Mouse (Mus musculus) hindbrain, embryonic 11.5 days (tissue): ENCODE results near the gene Klhl41. TPM values are rescaled to one million over a fixed set of nuclear protein-coding genes. Genes with fewer than 3 reads are reported as not detected.
"Not testable (repeated sequence)": the region's sequence is repeated elsewhere in the genome, so short reads cannot be mapped to it uniquely, and the experiment has no call there.

ENCODE experiments used
- ATAC-seq: fragments of 200-750 bp; cut with Nextera tagmentation; 2 replicates; pipeline ENCODE4 v1.8.0; 2017; ENCODE audit warnings: mild to moderate bottlenecking, moderate TSS enrichment, moderate library complexity; ENCODE audit not compliant: low FRiP score
- DNase-seq: peaks from one replicate; pipeline ENCODE4 v3.0.0-alpha.2; 2015; ENCODE audit warnings: low spot score
- H3K27ac ChIP-seq: fragments of 300-500 bp; sonication (generic); 2 replicates; pipeline ENCODE4 v1.5.1; 2014; ENCODE audit warnings: mild to moderate bottlenecking, low read depth, low read length
- H3K27me3 ChIP-seq: fragments of 300-500 bp; sonication (generic); 2 replicates; pipeline ENCODE4 v1.6.1; 2014; ENCODE audit warnings: mild to moderate bottlenecking, low read length, moderate library complexity, mixed read lengths; ENCODE audit not compliant: control insufficient read depth, insufficient read depth
- H3K36me3 ChIP-seq: fragments of 300-500 bp; sonication (generic); 2 replicates; pipeline ENCODE4 v1.6.1; 2014; ENCODE audit warnings: mild to moderate bottlenecking, low read length, moderate library complexity, mixed read lengths; ENCODE audit not compliant: control insufficient read depth, insufficient read depth
- H3K4me1 ChIP-seq: fragments of 300-500 bp; sonication (generic); replicated peaks from 2 replicates; pipeline ENCODE4 v1.6.1; 2014; ENCODE audit warnings: low read length, mixed read lengths; ENCODE audit not compliant: control insufficient read depth, insufficient read depth
- H3K4me2 ChIP-seq: fragments of 300-500 bp; sonication (generic); replicated peaks from 2 replicates; pipeline ENCODE4 v1.6.1; 2014; ENCODE audit warnings: mild to moderate bottlenecking, low read depth, low read length
- H3K4me3 ChIP-seq: fragments of 300-500 bp; sonication (generic); 2 replicates; pipeline ENCODE4 v1.5.1; 2014; ENCODE audit warnings: low read depth, low read length
- H3K9ac ChIP-seq: fragments of 300-500 bp; sonication (generic); 2 replicates; pipeline ENCODE4 v1.6.1; 2014; ENCODE audit warnings: low read depth, low read length
- H3K9me3 ChIP-seq: fragments of 300-500 bp; sonication (generic); 2 replicates; pipeline ENCODE4 v1.6.1; 2016; ENCODE audit warnings: low read length; ENCODE audit not compliant: control insufficient read depth
- WGBS: fragments of 180-500 bp; shearing (Covaris S2); extraction: QIAGEN DNeasy Blood & Tissue Kit; methylation state at CpG from one replicate; pipeline ENCODE4 v1.1.7; 2014; 5-methylcytosine and 5-hydroxymethylcytosine counted together
- polyA plus RNA-seq: library from polyadenylated mRNA; unstranded; fragments of >200 nt; fragmentation: Nextera tagmentation; extraction: Ambion mirVana; gene quantifications from 2 replicates; pipeline ENCODE4 v1.2.1, GENCODE M21; 2014

The Klhl41 gene
- polyA plus RNA-seq, 1 experiment from 2014 or later = 0.82 TPM

DNA sequence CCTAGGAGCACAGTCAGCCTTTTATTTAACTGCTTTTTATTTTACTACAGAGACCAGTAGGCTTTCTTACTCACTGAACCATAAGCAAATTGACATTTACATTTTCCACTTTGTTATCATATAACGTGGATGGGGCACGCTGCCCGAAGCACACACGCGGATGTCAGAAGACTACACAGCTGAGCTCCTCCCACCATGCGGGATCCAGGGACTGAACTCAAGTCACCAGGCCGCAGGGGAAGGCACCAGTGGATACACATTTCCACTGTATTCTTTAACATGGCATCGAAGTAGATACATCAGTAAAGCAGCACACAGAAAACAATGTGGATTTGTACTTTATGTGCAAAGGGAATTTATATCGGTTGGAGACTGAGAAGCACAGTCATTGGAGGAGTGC, 5.3 kb downstream of the Klhl41 start:
- Histone ChIP-seq H3K4me1 (no peaks in the 10 kb centered on the region), H3K4me2 (no peak overlapping the region), H3K4me3 (no peak overlapping the region), H3K27ac (no peak overlapping the region), H3K9me3 (no peaks in the 10 kb centered on the region), H3K27me3 (no peaks in the 10 kb centered on the region), H3K9ac (no peak overlapping the region), H3K36me3 (no peaks in the 10 kb centered on the region)
- ATAC-seq = no peak
- WGBS = 77% methylated on average over 9 of the region's 9 CpGs
- DNase-seq = no peak

DNA sequence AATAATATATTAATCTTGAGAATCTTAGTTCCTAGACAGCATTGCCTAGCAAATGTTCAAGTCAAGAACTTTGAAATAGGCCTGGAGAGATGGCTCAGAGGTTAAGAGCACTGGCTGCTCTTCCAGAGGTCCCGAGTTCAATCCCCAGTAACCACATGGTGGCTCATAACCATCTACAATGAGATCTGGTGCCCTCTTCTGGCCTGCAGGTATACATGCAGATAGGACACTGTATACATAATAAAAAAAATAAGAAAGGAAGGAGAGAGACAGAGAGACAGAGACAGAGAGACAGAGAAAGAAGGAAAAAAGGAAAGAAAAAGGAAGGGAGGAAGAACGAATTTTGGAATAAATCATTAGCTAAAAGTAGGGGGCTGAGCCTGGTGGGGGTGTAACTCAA, 6.8 kb downstream of the Klhl41 start:
- Histone ChIP-seq H3K9ac (no peak overlapping the region), H3K36me3 (no peaks in the 10 kb centered on the region), H3K27ac (no peak overlapping the region), H3K9me3 (no peaks in the 10 kb centered on the region), H3K4me2 (no peak overlapping the region), H3K4me3 (no peak overlapping the region), H3K4me1 (no peaks in the 10 kb centered on the region), H3K27me3 (no peaks in the 10 kb centered on the region)
- DNase-seq = no peak
- 63% methylated on average over 2 of the region's 2 CpGs for WGBS
- ATAC-seq = no peak

DNA sequence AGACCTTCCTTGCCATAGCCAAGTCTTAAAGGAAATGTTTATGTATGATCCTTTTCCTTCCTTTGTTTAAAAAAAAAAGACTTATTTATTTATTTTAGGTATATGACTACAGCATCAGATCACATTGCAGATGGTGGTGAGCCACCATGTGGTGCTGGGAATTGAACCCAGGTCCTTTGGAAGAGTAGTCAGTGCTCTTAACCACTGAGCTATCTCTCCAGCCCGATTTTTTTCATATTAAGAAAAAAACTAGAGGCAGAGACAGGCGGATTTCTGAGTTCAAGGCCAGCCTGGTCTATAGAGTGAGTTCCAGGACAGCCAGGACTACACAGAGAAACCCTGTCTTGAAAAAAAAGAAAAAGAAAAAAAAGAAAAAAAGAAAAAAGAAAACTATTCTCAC, 7.3 kb downstream of the Klhl41 start:
- not testable (repeated sequence) for DNase-seq, H3K9ac ChIP-seq, H3K27me3 ChIP-seq, H3K4me3 ChIP-seq, H3K4me2 ChIP-seq, H3K27ac ChIP-seq, H3K36me3 ChIP-seq, H3K4me1 ChIP-seq, ATAC-seq, H3K9me3 ChIP-seq
- 93% methylated on average over 2 of the region's 2 CpGs for WGBS

DNA sequence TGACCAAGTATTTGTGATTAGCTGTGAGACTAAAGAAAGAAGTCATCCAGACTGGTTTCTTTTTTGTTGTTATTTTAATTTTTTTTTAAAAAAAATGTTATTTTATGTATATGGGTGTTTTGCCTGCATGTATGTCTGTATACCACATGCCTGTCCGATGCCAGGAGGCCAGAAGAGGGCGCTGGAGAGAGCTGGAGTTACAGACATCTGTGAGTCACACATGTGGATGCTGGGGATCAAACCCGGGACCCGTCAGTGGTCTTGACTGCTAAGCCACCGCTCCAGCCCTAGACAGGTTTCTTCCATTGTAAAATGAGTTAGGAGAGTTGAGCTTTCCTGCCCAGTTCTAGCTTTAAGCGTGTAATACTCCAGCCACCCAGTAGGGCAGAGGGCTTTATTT, 10.1 kb downstream of the Klhl41 start:
- DNase-seq (no peak), ATAC-seq (no peak)
- H3K36me3 ChIP-seq = no peaks in the 10 kb centered on the region
- H3K27ac ChIP-seq = no peak overlapping the region
- H3K9ac ChIP-seq = no peak overlapping the region
- 65% methylated on average over 6 of the region's 6 CpGs for WGBS
- H3K4me2 ChIP-seq = no peak overlapping the region
- no peaks in the 10 kb centered on the region for H3K9me3 ChIP-seq
- H3K27me3 ChIP-seq = no peaks in the 10 kb centered on the region
- H3K4me3 ChIP-seq = no peak overlapping the region
- H3K4me1 ChIP-seq = no peaks in the 10 kb centered on the region

DNA sequence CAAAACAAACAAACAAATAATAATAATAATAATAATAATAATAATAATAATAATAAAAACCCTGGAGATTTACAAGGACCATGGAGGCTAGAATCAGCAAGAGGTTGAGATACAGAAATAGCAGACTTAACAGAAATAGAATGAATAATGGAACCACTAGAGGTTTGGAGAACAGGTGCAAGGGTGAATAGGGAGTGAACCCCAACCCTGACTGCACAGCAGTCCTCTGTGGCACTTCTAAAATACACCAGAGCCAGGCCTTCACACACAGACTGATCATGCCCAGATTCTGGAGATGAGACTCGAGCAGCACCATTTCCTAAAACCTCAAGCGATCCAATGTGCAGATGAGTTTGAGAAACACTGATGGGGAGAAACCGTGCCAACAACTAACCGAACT, 12.0 kb downstream of the Klhl41 start:
- Histone ChIP-seq H3K4me1 (no peaks in the 10 kb centered on the region), H3K4me2 (no peak overlapping the region), H3K27me3 (no peaks in the 10 kb centered on the region), H3K27ac (no peak overlapping the region), H3K9me3 (no peaks in the 10 kb centered on the region), H3K36me3 (no peaks in the 10 kb centered on the region), H3K4me3 (no peak overlapping the region), H3K9ac (no peak overlapping the region)
- WGBS = 97% methylated on average over 4 of the region's 4 CpGs
- ATAC-seq (no peak), DNase-seq (no peak)

DNA sequence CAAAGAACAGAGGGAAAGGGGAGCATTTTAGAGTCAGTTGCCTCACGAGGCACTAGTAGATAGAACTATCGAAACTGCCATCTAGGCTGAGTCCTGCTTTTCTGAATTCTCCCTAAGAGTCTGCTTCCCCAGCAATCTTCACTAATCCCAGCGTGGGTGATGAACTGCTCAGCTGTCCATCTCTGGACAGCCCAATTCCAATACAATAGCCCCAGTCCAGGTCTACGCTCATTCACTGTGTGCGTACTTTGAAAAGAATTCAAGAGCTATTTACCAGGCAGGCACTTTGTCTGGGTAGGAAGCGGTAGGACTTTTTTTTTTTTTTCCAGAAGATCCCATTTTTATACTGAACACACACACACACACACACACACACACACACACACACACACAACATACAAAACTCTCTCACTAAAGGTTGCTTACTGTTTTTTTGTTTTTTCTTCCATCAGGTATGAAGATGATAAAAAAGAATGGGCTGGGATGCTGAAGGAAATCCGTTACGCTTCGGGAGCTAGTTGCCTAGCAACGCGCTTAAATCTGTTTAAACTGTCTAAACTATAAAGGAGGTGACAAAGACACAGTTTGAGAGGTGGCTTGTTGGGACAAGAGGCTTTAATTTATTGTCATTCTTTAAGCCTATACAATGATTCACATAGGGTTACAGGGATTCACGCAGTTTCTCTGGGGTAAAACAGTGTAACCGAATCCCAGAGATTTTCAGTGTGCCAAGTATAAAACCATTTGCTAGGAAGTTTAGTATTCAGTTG, 13.3 kb downstream of the Klhl41 start:
- Histone ChIP-seq H3K27ac (no peak overlapping the region), H3K4me3 (no peak overlapping the region), H3K4me1 (no peaks in the 10 kb centered on the region), H3K4me2 (no peak overlapping the region), H3K27me3 (no peaks in the 10 kb centered on the region), H3K36me3 (no peaks in the 10 kb centered on the region), H3K9me3 (no peaks in the 10 kb centered on the region), H3K9ac (no peak overlapping the region)
- peak; percentile 46 for DNase-seq
- ATAC-seq = peak; percentile 74; the same call in 1 of the 2 replicates
- 40% methylated on average over 13 of the region's 13 CpGs for WGBS

DNA sequence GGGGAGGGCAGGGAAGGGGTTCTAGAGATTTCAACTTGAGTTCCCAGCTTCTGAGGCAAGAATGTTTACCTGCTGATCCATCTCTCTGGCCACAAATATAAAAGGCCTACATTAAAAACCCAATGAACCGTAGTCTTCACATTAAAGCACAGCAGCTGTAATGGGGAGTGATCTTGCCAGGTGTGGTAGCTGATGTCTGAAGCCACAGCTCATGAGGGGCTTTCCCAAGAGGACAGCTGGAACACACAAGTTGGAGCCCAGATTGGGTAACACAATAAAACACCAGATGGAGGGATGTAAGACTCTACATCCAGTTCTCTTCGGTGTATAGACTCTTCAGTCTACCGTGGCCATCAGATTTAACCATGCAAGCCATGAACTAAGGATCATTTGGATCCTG, 14.6 kb downstream of the Klhl41 start:
- no peaks in the 10 kb centered on the region for H3K36me3 ChIP-seq
- no peaks in the 10 kb centered on the region for H3K27me3 ChIP-seq
- no peak overlapping the region for H3K27ac ChIP-seq
- no peak overlapping the region for H3K4me3 ChIP-seq
- H3K9me3 ChIP-seq = no peaks in the 10 kb centered on the region
- no peaks in the 10 kb centered on the region for H3K4me1 ChIP-seq
- 94% methylated on average over 3 of the region's 3 CpGs for WGBS
- H3K9ac ChIP-seq = no peak overlapping the region
- DNase-seq (no peak), ATAC-seq (no peak)
- no peak overlapping the region for H3K4me2 ChIP-seq

DNA sequence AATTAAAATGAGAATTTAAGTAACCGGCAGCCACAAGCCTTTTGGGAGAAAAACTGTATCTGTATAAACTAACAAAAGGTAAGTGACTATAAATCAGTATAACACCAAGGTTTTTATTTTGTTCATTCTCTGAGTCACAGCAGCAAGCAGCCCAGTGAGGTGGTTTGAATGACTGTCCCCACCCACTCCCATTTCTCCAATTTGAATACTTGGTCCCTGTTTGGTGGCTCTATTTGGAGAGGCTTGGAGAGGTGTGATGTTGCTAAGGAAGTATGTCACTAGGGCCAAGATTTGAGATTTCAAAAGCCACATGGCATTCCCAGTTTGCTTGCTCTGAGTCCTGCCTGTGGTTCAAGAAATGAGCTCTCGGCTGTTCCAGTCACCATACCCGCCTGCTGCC, 20.3 kb downstream of the Klhl41 start:
- DNase-seq = no peak
- Histone ChIP-seq H3K27ac (no peak overlapping the region), H3K36me3 (0 out of 2 replicates have a peak, but pooled peaks cover 2% of the 10 kb centered on the region), H3K4me1 (no peaks in the 10 kb centered on the region), H3K4me2 (no peak overlapping the region), H3K27me3 (no peaks in the 10 kb centered on the region), H3K4me3 (no peak overlapping the region), H3K9ac (no peak overlapping the region), H3K9me3 (no peaks in the 10 kb centered on the region)
- 90% methylated on average over 3 of the region's 3 CpGs for WGBS
- ATAC-seq = no peak

DNA sequence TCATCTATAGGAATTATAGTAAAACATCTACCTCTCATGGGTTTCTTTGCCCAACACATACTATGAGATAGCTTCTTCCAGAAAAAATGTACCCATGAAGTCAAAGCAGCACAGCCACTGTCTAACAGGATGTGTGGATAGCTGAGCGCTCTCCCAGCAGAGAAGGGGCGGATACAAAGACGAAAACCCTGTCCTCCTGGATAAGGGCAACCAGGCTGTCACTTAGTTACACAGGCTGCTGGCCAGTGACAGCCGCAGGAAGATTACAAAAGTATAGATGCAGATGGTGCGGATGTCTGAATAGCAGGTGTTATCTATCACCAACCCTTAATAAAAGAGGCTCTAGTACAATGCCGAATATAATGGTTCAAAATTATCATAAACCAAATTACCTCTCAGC, 20.9 kb downstream of the Klhl41 start:
- no peak overlapping the region for H3K4me3 ChIP-seq
- 95% methylated on average over 6 of the region's 6 CpGs for WGBS
- H3K27me3 ChIP-seq = no peaks in the 10 kb centered on the region
- H3K4me2 ChIP-seq = no peak overlapping the region
- no peaks in the 10 kb centered on the region for H3K9me3 ChIP-seq
- H3K36me3 ChIP-seq = 0 out of 2 replicates have a peak, but pooled peaks cover 2% of the 10 kb centered on the region
- no peak overlapping the region for H3K9ac ChIP-seq
- no peak overlapping the region for H3K27ac ChIP-seq
- ATAC-seq (no peak), DNase-seq (no peak)
- H3K4me1 ChIP-seq = no peaks in the 10 kb centered on the region
